Mouse (Mus musculus) spleen, postnatal 14 days (tissue): ENCODE results near the gene Ect2l.
"Not testable (repeated sequence)": the region's sequence is repeated elsewhere in the genome, so short reads cannot be mapped to it uniquely, and the experiment has no call there.

ENCODE experiments used
- DNase-seq, 2 experiments: peaks; one replicate each; pipeline ENCODE4 v3.0.0; 2021 to 2022; ENCODE audit warnings: low spot score in 2 of 2

Gene Ect2l

DNA sequence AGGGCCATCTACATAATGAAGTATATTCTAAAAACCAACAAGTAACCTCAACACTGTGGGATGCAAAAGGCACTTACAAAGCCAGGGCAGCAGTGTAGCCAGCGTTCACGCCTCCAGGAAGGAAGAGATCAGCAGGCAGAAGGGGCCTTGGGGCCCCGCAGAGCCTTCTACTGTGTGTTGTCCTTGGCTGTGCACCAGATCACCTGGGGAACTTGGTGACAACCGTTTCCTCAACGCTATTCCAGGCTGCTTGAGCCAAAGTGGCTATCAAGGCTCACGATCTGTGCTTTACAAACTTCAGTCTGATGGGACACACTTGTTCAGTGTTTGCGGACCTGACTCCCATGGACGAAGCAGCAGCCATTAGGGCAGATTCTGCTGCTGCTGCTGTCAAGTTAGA is 19.0 kb downstream of the Ect2l start:
- no peak for DNase-seq

DNA sequence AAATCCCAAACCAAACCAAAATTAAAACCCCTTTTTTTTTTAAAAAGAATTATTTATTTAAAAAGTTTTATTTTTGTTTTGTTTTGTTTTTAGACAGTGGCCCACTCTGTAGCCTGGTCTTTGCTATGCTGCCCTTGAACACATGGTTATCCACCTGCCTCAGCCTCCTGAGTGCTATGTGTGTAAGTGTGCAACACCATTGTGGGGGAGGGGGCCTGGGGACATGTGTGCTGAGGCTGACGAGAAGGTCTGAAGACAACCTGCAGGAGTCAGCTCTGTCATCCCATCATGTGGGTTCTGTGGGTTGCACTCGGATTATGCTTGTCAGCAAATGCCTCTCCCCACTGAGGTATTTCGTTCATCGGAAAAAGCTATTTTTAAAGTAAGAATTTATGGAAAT is 21.2 kb downstream of the Ect2l start:
- DNase-seq, result no peak

GRCm38 (mm10) chr10:18188564-18188963 is 22.1 kb downstream of the Ect2l start:
- no peak for DNase-seq

- no peak for DNase-seq
Observed at GRCm38 (mm10) chr10:18182246-18182645, 28.4 kb downstream of the Ect2l start.

- DNase-seq, result no peak
Observed at GRCm38 (mm10) chr10:18177304-18177703, 33.4 kb downstream of the Ect2l start.

- no peak for DNase-seq
Observed at GRCm38 (mm10) chr10:18176722-18177121, 34.0 kb downstream of the Ect2l start.

- no peak for DNase-seq
Observed at GRCm38 (mm10) chr10:18175087-18175486, 35.6 kb downstream of the Ect2l start.

- no peak for DNase-seq
Observed at GRCm38 (mm10) chr10:18162435-18162971, 48.2 kb downstream of the Ect2l start.

- no peak for DNase-seq
Observed at GRCm38 (mm10) chr10:18147224-18147623, 63.5 kb downstream of the Ect2l start.

DNA sequence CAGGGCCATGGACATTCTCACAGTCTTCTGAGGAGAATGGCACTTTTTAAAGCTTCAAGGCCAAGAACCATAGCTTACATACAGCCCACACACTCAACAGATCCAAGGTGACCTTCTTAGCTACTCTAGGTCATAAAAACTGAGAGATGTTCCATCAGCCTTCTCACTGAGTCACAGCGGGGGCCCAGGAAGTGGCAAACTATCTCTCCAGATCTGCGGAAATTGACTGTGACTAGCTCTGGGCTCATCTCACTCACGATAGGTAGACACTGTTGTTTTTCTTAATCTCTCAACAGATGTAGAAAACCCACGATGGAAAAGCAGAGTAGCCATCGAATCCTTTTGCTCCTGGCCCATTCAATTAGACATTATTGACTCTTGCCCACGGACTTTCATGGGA is 68.5 kb downstream of the Ect2l start:
- no peak for DNase-seq

DNA sequence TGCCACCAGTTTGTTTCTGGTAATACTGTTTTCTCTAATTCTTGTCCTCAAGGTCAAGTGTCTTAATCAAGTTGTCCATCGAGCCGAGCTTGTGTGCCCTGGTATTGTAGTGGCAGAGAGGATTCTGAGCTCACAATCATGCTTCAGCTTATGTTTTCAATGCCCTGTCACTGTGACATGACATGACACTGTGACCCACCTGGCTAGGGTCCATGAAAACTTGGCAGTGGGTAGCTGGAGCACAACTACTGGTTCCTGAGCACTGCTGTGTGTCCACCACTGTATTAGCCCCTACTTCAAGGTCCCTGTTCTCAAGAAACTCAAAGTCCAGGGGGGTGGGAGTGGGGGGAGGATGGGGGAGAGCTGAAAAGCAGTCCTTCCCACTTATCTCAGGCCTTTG is 69.3 kb downstream of the Ect2l start:
- DNase-seq, result no peak

DNA sequence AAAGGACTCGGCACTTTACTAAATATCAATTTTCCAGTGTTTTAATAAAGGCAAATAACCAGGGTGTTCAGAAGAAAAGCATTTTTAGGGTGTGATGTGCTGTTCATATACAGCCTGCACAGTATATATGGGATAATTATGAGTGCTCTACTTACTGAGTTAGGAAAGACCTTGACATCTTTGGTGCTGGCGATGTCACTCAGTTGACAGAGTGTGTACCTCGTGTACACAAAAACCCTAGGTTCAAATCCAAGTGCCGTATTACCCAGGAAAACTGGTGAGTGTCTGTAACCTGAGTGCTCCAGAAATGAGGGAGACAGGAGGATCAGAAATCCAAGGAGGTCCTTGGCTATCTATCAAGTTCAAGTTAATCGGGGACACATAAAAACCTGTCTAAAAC is 71.1 kb downstream of the Ect2l start:
- no peak for DNase-seq

DNA sequence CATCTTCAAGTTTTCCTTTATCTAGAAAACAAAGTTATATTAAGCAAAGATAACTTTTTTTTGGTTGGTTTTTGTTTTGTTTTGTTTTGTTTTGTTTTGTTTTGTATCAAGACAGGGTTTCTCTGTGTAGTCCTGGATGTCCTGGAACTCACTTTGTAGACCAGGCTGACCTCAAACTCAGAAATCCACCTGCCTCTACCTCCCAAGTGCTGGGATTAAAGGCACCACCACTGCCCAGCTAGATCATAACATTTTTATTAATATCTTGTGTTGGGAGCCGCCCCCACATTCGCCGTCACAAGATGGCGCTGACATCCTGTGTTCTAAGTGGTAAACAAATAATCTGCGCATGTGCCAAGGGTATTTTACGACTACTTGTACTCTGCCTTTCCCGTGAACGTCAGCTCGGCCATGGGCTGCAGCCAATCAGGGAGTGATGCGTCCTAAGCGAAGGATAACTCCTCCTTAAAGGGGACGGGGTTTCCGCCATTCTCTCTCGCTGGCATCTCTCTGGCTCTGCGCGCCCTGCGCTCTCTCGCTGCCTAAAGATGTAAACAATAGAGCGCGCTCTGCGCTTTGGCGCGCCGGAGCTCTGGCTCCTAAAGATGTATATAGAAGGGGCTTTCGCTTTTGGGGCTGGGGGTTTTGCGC is 71.7 kb downstream of the Ect2l start:
- not testable (repeated sequence) for DNase-seq

- no peak for DNase-seq
Observed at GRCm38 (mm10) chr10:18131666-18132650, 78.7 kb downstream of the Ect2l start.

DNA sequence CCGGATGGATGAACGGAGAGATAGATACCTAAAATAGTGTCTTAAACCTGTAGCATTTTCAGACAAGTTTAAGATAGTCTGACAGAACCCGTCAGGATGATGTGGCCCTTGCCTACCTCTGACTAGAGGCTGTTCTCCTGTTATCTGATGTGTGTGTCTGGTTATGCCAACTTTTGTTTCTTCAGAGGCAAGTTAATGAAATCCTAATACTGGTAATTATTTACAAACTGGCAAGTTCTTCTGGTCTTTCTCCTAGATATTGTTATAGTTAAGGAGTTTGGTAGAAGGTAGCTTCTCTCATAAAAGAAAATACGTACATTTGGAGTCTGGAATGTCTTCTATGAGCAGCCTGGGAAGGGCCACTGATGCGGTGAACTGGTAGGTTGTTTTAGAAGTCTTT is 80.4 kb downstream of the Ect2l start:
- DNase-seq, result no peak

GRCm38 (mm10) chr10:18118336-18118735 is 92.4 kb downstream of the Ect2l start:
- no peak for DNase-seq

- no peak for DNase-seq
Observed at GRCm38 (mm10) chr10:18113473-18114093, 97.1 kb downstream of the Ect2l start.

DNA sequence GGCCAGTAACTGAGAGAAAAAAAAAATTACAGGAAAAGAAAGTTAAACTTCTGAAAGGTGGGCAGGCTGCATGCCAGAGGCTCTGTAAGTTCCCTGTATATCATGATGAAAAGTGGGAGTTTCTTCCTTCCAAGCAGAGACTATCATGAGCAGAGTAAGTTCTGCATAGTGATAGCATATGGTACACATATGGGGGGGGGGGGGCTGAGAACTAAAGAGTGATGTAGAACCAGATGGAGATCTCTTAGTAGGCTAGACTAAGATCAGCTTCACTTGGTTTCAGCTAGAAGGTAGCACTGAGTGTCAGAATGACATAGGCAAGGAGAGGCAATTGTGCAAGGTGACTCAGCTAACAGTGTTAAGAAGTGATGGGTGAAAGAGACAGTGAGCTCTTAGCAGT is 99.8 kb downstream of the Ect2l start:
- no peak for DNase-seq

- no peak for DNase-seq
Observed at GRCm38 (mm10) chr10:18107471-18107870, 103.2 kb downstream of the Ect2l start.

GRCm38 (mm10) chr10:18102166-18102565 is 108.5 kb downstream of the Ect2l start:
- DNase-seq, result no peak

DNA sequence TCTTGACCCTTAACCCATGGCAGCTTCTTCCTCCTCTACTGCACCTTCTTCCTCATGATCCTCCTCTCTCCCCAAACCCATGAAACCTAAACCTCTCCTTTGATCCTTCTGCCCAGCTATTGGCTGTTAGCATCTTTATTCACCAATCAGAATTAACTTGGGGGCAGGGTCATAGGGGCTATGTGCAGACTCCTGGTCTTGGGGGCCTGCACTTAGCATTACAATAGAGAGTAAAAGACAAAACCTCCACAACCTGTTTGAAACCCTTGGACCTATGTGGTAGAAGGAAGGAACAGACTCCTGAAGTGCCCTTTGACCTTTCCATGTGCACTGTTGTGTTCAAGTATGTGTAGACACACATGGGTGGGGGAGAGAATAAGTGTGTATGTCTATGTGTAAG is 120.0 kb downstream of the Ect2l start:
- DNase-seq, result no peak

GRCm38 (mm10) chr10:18082772-18083171 is 127.9 kb downstream of the Ect2l start:
- no peak for DNase-seq
